Mouse (Mus musculus) ES-Bruce4 (cell line): ENCODE measurements at regions not wholly inside any gene's neighbourhood (a gene's known extent, or its start where the extent isn't known, plus 50 kb on each side); places are given as distances from the start of the nearest gene placed in this dataset.

Experiments
- CTCF ChIP-seq: IDR thresholded peaks from one replicate; pipeline ENCODE4 v1.8.1; 2011; ENCODE audit warnings: low read depth, low read length
- EP300 ChIP-seq: IDR thresholded peaks from 2 replicates; pipeline ENCODE4 v1.6.1; 2011; ENCODE audit warnings: low read depth, low read length; ENCODE audit not compliant: insufficient read depth
- POLR2A ChIP-seq: IDR thresholded peaks from one replicate; pipeline ENCODE4 v1.8.1; 2011; ENCODE audit warnings: low read length; ENCODE audit not compliant: insufficient read depth

GRCm38 (mm10) chr4:153675431-153675830 lies 192.8 kb upstream of the Ajap1 start:
- TF ChIP-seq CTCF: no peak
- TF ChIP-seq EP300: no peak
- no peak for TF ChIP-seq POLR2A
